In genomic region chr19:44363529-44363928, GRCm38 (mm10) we compare ENCODE assay signal across 9 mouse cellular contexts. TPM values are rescaled to one million over a fixed set of nuclear protein-coding genes. Genes with fewer than 3 reads are reported as not detected.
DNase-seq lines count a peak whose midpoint lies in the region; TF ChIP-seq lines count a peak whose summit lies in the region.
"Had no signal": no experiment of that assay in that cellular context is flagged by ENCODE, and none has a peak within 500 bp of the region (broad histone marks: within the 10 kb centered on the region; RNA-seq: fewer than 3 reads in every experiment).

No protein-coding gene starts in this region.

- intact Hi-C loops in heart, adult 2 months (cut with DNase I), result loop anchor here (2.0 kb wide), 1 partner anchor 119 kb away; no protein-coding TSS in a partner anchor

- no peak overlapping the region for H3K27ac ChIP-seq in cortical plate, adult 2 months (ENCODE audit: insufficient read depth, low read length)
- no peak overlapping the region for H3K27ac ChIP-seq in heart, adult 2 months
- H3K27ac ChIP-seq: limb, embryonic 15.5 days had no signal

- H3K9ac ChIP-seq in heart, adult 2 months (ENCODE audit: low read depth, low read length), result no peak overlapping the region
- H3K9ac ChIP-seq: limb, embryonic 15.5 days had no signal

- WGBS in heart, adult 2 months, result 21% methylated on average over 13 of the region's 13 CpGs
- 21% methylated on average over 13 of the region's 13 CpGs for WGBS in lung, adult 2 months

- TF ChIP-seq EP300 in heart, adult 2 months (IDR thresholded peaks at IDR 0.05; ENCODE audit: insufficient read depth, low read depth, low read length), result peak; percentile 89

- no peaks in the 10 kb centered on the region for H3K36me3 ChIP-seq in heart, adult 2 months (ENCODE audit: control insufficient read depth, insufficient read depth, low read length)
- H3K36me3 ChIP-seq: limb, embryonic 15.5 days had no signal

- DNase-seq in CD4-positive helper T cell, adult 2 months (ENCODE audit: low read depth, low spot score), result peak; percentile 69
- peak; percentile 75 for DNase-seq in WW6 (ENCODE audit: low read depth, low spot score)
- peak; percentile 54 to 56 for DNase-seq in heart, adult 2 months
- DNase-seq in layer of hippocampus, adult 18-20 months (ENCODE audit: low spot score in 2 of 2), result peak; percentile 39 to 82
- DNase-seq in lung, adult 2 months, result peak; percentile 67
- peak; percentile 73 for DNase-seq in right cerebral cortex, adult 18-20 months
- peak; percentile 15 for DNase-seq in urinary bladder, postnatal 10 days (ENCODE audit: low spot score)

- TF ChIP-seq POLR2A in cortical plate, adult 2 months (IDR thresholded peaks at IDR 0.05; ENCODE audit: extremely low read depth, insufficient read depth, low read length), result no peak
- no peak for TF ChIP-seq POLR2A in heart, adult 2 months (IDR thresholded peaks at IDR 0.05; ENCODE audit: insufficient read depth, low read depth, low read length)
- no peak for TF ChIP-seq POLR2A in lung, adult 2 months (IDR thresholded peaks at IDR 0.05; ENCODE audit: borderline replicate concordance, extremely low read depth, low read depth, low read length)

- H3K79me2 ChIP-seq in heart, adult 2 months (replicated peaks; ENCODE audit: control insufficient read depth, insufficient read depth, low read length), result no peaks in the 10 kb centered on the region

- TF ChIP-seq CTCF in cortical plate, adult 2 months (IDR thresholded peaks at IDR 0.05; ENCODE audit: extremely low read depth, insufficient read depth, low read length), result peak; percentile 93
- peak; percentile 80 for TF ChIP-seq CTCF in heart, adult 2 months (IDR thresholded peaks at IDR 0.05)
- TF ChIP-seq CTCF in lung, adult 2 months (IDR thresholded peaks at IDR 0.05; ENCODE audit: insufficient read depth, low read length), result peak; percentile 95

- no peaks in the 10 kb centered on the region for H3K4me1 ChIP-seq in cortical plate, adult 2 months (ENCODE audit: control insufficient read depth, insufficient read depth, low read length)
- H3K4me1 ChIP-seq in heart, adult 2 months (ENCODE audit: control insufficient read depth, insufficient read depth, low read length), result no peaks in the 10 kb centered on the region
- H3K4me1 ChIP-seq in lung, adult 2 months (ENCODE audit: control insufficient read depth, insufficient read depth, low read length), result no peaks in the 10 kb centered on the region
- H3K4me1 ChIP-seq: limb, embryonic 15.5 days had no signal

- H3K27me3 ChIP-seq in heart, adult 2 months (ENCODE audit: control insufficient read depth, insufficient read depth, low read length), result no peaks in the 10 kb centered on the region
- H3K27me3 ChIP-seq: limb, embryonic 15.5 days had no signal

- H3K4me3 ChIP-seq in cortical plate, adult 2 months (ENCODE audit: insufficient read depth, low read length), result no peak overlapping the region
- H3K4me3 ChIP-seq in heart, adult 2 months, result no peak overlapping the region
- no peak overlapping the region for H3K4me3 ChIP-seq in lung, adult 2 months (replicated peaks; ENCODE audit: extremely low read depth, low read depth, low read length)
- H3K4me3 ChIP-seq: limb, embryonic 15.5 days had no signal

RNA-seq across cellular contexts. Expression of gene Scd4, which starts 30.6 kb away (rescaled TPM):
- polyA plus RNA-seq in cortical plate, adult 2 months (2012; rRNA removed), result 0.25 and 0.33 TPM in 2 replicates
- total RNA-seq in heart, adult 2 months (2021), result 1 to 10 TPM; 4.6 to 6.0 TPM
- 9.0 and 12.6 TPM in 2 replicates for polyA plus RNA-seq in heart, adult 2 months (2012; rRNA removed)
- total RNA-seq in layer of hippocampus, adult 18-20 months (2021), result 1 to 10 TPM; 2.2 to 2.4 TPM
- 0.46 and 0.97 TPM in 2 replicates for polyA plus RNA-seq in lung, adult 2 months (2012; rRNA removed)

RNA-seq across cellular contexts. Expression of gene Scd1, which starts 44.1 kb away (rescaled TPM):
- 121 and 184 TPM in 2 replicates for polyA plus RNA-seq in cortical plate, adult 2 months (2012; rRNA removed)
- 10 to 100 TPM; 25.9 to 31.7 TPM for total RNA-seq in heart, adult 2 months (2021)
- 569 and 1,844 TPM in 2 replicates for polyA plus RNA-seq in heart, adult 2 months (2012; rRNA removed)
- total RNA-seq in layer of hippocampus, adult 18-20 months (2021), result 100 to 1,000 TPM; 150 to 156 TPM
- polyA plus RNA-seq in lung, adult 2 months (2012; rRNA removed), result 3,425 and 3,454 TPM in 2 replicates

Comparison
In these comparisons a context has a peak if more than half of its experiments do, and no peak if none do; other contexts are left out.
1. DNase-seq: peak in every context shown above with its lines; median percentile 75 in WW6; 73 in right cerebral cortex, adult 18-20 months; 69 in CD4-positive helper T cell, adult 2 months; 67 in lung, adult 2 months; 60 in layer of hippocampus, adult 18-20 months; 55 in heart, adult 2 months; 15 in urinary bladder, postnatal 10 days.